Mouse (Mus musculus): ENCODE data around the gene Asap3. TPM values are rescaled to one million over a fixed set of nuclear protein-coding genes. Genes with fewer than 3 reads are reported as not detected.

Gene Asap3
- polyA plus RNA-seq, 2 experiments = 0.66 to 1.1 TPM

DNA sequence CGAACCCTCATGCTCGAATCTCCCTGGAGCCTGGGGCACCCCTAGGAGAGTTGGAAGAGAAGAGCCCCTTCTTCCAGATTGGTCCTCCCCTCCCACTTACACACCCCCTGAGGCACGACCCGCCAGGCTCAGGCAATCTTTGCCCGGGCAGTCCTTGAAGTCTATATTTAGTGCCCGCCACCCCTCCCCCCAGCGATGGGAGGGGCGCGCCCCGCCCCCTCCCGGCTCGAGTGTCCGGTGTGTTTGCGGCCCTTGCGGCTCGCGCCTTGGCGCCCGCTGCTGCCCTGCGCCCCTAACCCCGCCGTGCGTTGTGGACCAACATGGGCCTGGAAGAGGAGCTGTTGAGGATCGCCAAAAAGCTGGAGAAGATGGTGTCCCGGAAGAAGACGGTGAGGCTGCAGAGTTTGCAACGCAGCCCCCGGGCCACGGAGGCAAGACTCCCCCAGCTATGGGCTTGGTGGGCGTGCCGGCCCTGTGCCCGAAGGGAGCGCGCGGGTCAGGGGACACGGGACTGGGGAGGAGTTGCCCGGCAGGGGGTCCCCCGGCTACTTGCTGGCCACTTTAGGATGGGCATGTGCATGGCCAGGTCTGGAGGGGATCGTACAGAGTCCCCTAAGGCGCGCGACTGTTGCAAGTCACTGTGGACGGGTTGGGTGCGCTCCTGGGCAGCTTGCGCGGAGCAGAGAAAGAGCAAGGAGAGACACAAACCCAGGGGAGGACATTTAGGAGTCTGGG lies 41.7 kb downstream of the Asap3 start, which contains the start of gene Tcea3:
Gene Tcea3 (plus strand): TSS at position 1 of the 735 bp plus-strand sequence.
- no peak for TF ChIP-seq CTCF (IDR thresholded peaks at IDR 0.05; ENCODE audit: low read depth)
- no peak for TF ChIP-seq EP300 (IDR thresholded peaks at IDR 0.05; ENCODE audit: low read depth)
- peak within 1 kb of the TSS; percentile 54 for H3K4me2 ChIP-seq (ENCODE audit: low read depth)
- 1% methylated on average over 46 of the region's 46 CpGs for WGBS (ENCODE audit: insufficient replicate concordance)
- peaks cover 51% of the 10 kb centered on the region for H3K27me3 ChIP-seq (ENCODE audit: control insufficient read depth, insufficient read depth, low read length)
- H3K36me3 ChIP-seq (replicated peaks; ENCODE audit: control insufficient read depth, insufficient read depth, low read depth) = no peaks in the 10 kb centered on the region
- H3K4me3 ChIP-seq (ENCODE audit: insufficient read depth in 1 of 2, low read depth in 2 of 2, low read length in 2 of 2) = peak within 1 kb of the TSS; percentile 15 to 53
- H3K4me1 ChIP-seq (replicated peaks; ENCODE audit: control insufficient read depth in 2 of 2, insufficient read depth in 2 of 2, low read length in 1 of 2) = 0 out of 4 replicates have a peak, but pooled peaks cover 0 to 4% of the 10 kb centered on the region in 2 experiments
- no peak within 1 kb of the TSS for H3K9ac ChIP-seq (replicated peaks)
- DNase-seq (ENCODE audit: low read depth in 3 of 3, low spot score in 3 of 3) (no peak), ATAC-seq (ENCODE audit: insufficient read depth) (peak; percentile 26; the same call in 1 of the 2 replicates)
- H3K27ac ChIP-seq = no peak within 1 kb of the TSS
- no peaks in the 10 kb centered on the region for H3K9me3 ChIP-seq (ENCODE audit: control insufficient read depth, low read length)

DNA sequence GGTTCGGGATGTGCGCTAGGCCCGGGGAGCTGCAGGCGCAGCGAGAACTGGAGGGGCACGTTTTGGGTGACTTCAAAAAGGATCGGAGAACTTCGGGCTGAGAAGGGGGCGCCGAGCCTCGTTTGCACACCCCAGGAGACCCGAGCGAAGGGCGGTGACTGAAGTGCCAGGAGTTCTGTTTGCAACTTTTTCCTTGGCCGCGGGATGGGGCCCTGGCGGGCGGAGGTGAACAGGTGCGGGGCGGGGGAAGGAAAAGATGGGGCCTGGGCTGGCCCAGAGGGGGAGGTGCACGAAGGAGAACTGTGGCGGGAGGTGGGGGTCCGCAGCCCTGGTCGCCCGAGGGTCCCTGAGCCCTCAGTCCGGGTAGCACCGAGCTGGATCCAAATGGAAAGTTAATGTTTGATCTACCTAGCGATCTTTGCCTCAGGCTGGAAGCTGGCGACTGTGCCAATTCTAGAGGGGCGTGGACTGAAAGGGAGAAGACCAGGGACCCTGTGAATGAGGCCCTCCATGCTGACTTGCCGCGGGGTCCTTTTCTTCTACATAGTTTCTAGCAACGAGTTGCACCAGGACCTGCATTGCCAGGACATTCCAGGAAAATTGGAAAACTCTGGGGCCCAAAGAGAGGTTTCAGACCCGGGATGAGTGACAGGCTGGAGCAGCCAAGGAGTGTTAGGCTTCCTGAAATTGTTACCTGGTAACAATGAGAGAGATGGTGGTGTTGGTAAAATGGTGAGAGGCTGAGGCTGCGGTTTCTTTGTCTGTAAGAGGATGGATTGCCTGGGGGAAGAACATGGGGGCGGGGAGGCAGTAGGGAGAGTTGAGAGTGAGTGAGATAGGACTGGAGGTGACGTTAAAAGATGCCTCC lies 42.5 kb downstream of the Asap3 start:
- 3% methylated on average over 36 of the region's 37 CpGs for WGBS (ENCODE audit: insufficient replicate concordance)
- ATAC-seq (ENCODE audit: insufficient read depth) = no peak
- TF ChIP-seq EP300 (IDR thresholded peaks at IDR 0.05; ENCODE audit: low read depth) (no peak), CTCF (IDR thresholded peaks at IDR 0.05; ENCODE audit: low read depth) (no peak)
- Histone ChIP-seq H3K4me1 (replicated peaks; ENCODE audit: control insufficient read depth in 2 of 2, insufficient read depth in 2 of 2, low read length in 1 of 2) (0 out of 4 replicates have a peak, but pooled peaks cover 0 to 4% of the 10 kb centered on the region in 2 experiments), H3K9me3 (ENCODE audit: control insufficient read depth, low read length) (no peaks in the 10 kb centered on the region), H3K9ac (replicated peaks) (no peak overlapping the region), H3K4me2 (ENCODE audit: low read depth) (peak overlapping the region; percentile 54), H3K36me3 (replicated peaks; ENCODE audit: control insufficient read depth, insufficient read depth, low read depth) (no peaks in the 10 kb centered on the region), H3K4me3 (ENCODE audit: insufficient read depth in 1 of 2, low read depth in 2 of 2, low read length in 2 of 2) (peak overlapping the region; percentile 15 to 53), H3K27me3 (ENCODE audit: control insufficient read depth, insufficient read depth, low read length) (peaks cover 51% of the 10 kb centered on the region), H3K27ac (no peak overlapping the region)
- DNase-seq (ENCODE audit: low read depth in 3 of 3, low spot score in 3 of 3) = no peak

GRCm38 (mm10) chr4:136249332-136249647 lies 43.1 kb downstream of the Asap3 start:
- Histone ChIP-seq H3K4me3 (ENCODE audit: insufficient read depth in 1 of 2, low read depth in 2 of 2, low read length in 2 of 2) (no peak overlapping the region), H3K27me3 (ENCODE audit: control insufficient read depth, insufficient read depth, low read length) (peaks cover 51% of the 10 kb centered on the region), H3K9ac (replicated peaks) (no peak overlapping the region), H3K27ac (no peak overlapping the region), H3K4me1 (replicated peaks; ENCODE audit: control insufficient read depth in 2 of 2, insufficient read depth in 2 of 2, low read length in 1 of 2) (0 out of 4 replicates have a peak, but pooled peaks cover 0 to 4% of the 10 kb centered on the region in 2 experiments), H3K9me3 (ENCODE audit: control insufficient read depth, low read length) (no peaks in the 10 kb centered on the region), H3K4me2 (ENCODE audit: low read depth) (peak overlapping the region; percentile 54; the same call in 1 of the 2 replicates), H3K36me3 (replicated peaks; ENCODE audit: control insufficient read depth, insufficient read depth, low read depth) (no peaks in the 10 kb centered on the region)
- ATAC-seq (ENCODE audit: insufficient read depth) = no peak
- no peak for DNase-seq (ENCODE audit: low read depth in 3 of 3, low spot score in 3 of 3)
- WGBS (ENCODE audit: insufficient replicate concordance) = 3% methylated on average over 11 of the region's 11 CpGs
- TF ChIP-seq CTCF (IDR thresholded peaks at IDR 0.05; ENCODE audit: low read depth) (no peak), EP300 (IDR thresholded peaks at IDR 0.05; ENCODE audit: low read depth) (no peak)

DNA sequence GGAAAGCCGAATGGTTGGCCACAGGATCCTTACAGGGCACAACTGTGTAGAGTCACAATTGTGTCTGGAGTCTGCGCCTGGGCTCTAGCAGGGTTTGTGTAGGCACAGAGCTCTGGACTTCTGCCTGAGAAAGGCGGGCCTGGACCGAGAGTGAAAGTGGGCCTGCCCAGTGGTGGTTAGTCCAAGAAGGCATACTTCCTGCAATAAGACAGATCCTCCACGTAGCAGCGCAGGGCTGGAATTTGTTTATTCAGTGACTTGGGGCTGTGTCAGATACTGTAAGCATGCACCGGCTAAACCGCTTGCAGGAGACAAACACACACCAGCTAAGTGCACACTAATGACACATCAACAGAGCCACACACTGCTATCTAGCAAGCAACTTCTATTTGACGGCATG lies 43.6 kb downstream of the Asap3 start:
- ATAC-seq (ENCODE audit: insufficient read depth) = no peak
- H3K27me3 ChIP-seq (ENCODE audit: control insufficient read depth, insufficient read depth, low read length) = peaks cover 51% of the 10 kb centered on the region

GRCm38 (mm10) chr4:136255919-136256318 lies 49.8 kb downstream of the Asap3 start:
- Histone ChIP-seq H3K27ac (no peak overlapping the region), H3K27me3 (ENCODE audit: control insufficient read depth, insufficient read depth, low read length) (peaks cover 3% of the 10 kb centered on the region), H3K9ac (replicated peaks) (no peak overlapping the region), H3K36me3 (replicated peaks; ENCODE audit: control insufficient read depth, insufficient read depth, low read depth) (no peaks in the 10 kb centered on the region), H3K9me3 (ENCODE audit: control insufficient read depth, low read length) (no peaks in the 10 kb centered on the region), H3K4me1 (replicated peaks; ENCODE audit: control insufficient read depth in 2 of 2, insufficient read depth in 2 of 2, low read length in 1 of 2) (peaks cover 0 to 5% of the 10 kb centered on the region in 2 experiments; a peak in 1 of 4 replicates), H3K4me3 (ENCODE audit: insufficient read depth in 1 of 2, low read depth in 2 of 2, low read length in 2 of 2) (no peak overlapping the region), H3K4me2 (ENCODE audit: low read depth) (no peak overlapping the region)
- no peak for ATAC-seq (ENCODE audit: insufficient read depth)
- 21% methylated on average over 6 of the region's 6 CpGs for WGBS (ENCODE audit: insufficient replicate concordance)
- no peak for TF ChIP-seq EP300 (IDR thresholded peaks at IDR 0.05; ENCODE audit: low read depth)
- no peak for TF ChIP-seq CTCF (IDR thresholded peaks at IDR 0.05; ENCODE audit: low read depth)
- DNase-seq (ENCODE audit: low read depth in 3 of 3, low spot score in 3 of 3) = no peak

More for the DNA sequence above, 43.6 kb downstream of the Asap3 start:
- 0 out of 4 replicates have a peak, but pooled peaks cover 0 to 4% of the 10 kb centered on the region in 2 experiments for H3K4me1 ChIP-seq (replicated peaks; ENCODE audit: control insufficient read depth in 2 of 2, insufficient read depth in 2 of 2, low read length in 1 of 2)
- H3K36me3 ChIP-seq (replicated peaks; ENCODE audit: control insufficient read depth, insufficient read depth, low read depth) = no peaks in the 10 kb centered on the region
- no peak overlapping the region for H3K4me3 ChIP-seq (ENCODE audit: insufficient read depth in 1 of 2, low read depth in 2 of 2, low read length in 2 of 2)
- DNase-seq (ENCODE audit: low read depth in 3 of 3, low spot score in 3 of 3) = no peak
- H3K4me2 ChIP-seq (ENCODE audit: low read depth) = no peak overlapping the region
- no peak for TF ChIP-seq CTCF (IDR thresholded peaks at IDR 0.05; ENCODE audit: low read depth)
- no peak for TF ChIP-seq EP300 (IDR thresholded peaks at IDR 0.05; ENCODE audit: low read depth)
- 31% methylated on average over 9 of the region's 9 CpGs for WGBS (ENCODE audit: insufficient replicate concordance)
- H3K27ac ChIP-seq = no peak overlapping the region
- no peaks in the 10 kb centered on the region for H3K9me3 ChIP-seq (ENCODE audit: control insufficient read depth, low read length)
- no peak overlapping the region for H3K9ac ChIP-seq (replicated peaks)

Data from liver, embryonic 14.5 days (tissue).